Mouse (Mus musculus): ENCODE measurements around the gene Cd248. TPM values are rescaled to one million over a fixed set of nuclear protein-coding genes. Genes with fewer than 3 reads are reported as not detected.

Cd248 gene
- total and polyA plus RNA-seq, 2 experiments from 2014 or later = 7.8 to 24.4 TPM

DNA sequence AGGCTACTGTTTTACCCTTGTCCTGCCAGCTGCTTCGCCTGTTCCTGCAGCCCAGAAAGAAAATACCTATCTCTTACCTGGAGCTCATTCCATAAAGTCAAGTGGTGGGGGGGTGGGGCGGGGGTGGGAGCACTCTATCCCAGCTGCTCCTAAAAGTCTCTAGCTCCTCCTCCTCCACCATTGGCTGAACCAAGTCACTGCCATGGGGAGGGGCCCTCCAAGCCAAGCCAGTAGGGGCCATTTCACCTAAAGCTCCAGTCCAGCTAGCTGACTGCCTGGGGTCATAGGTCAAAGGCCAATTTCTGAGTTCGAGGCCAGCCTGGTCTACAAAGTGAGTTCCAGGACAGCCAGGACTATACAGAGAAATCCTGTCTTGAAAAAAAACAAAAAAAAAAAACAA is 35.2 kb upstream of the Cd248 start:
- Histone ChIP-seq H3K36me3 (replicated peaks; ENCODE audit: control insufficient read depth, insufficient read depth, low read length) (peaks cover 40% of the 10 kb centered on the region), H3K9me3 (replicated peaks; ENCODE audit: control insufficient read depth, low read length) (no peaks in the 10 kb centered on the region), H3K4me2 (ENCODE audit: low read depth, low read length) (no peak overlapping the region), H3K27me3 (ENCODE audit: control insufficient read depth, insufficient read depth, low read length) (no peaks in the 10 kb centered on the region), H3K9ac (replicated peaks; ENCODE audit: low read depth, low read length) (no peak overlapping the region), H3K4me1 (ENCODE audit: control insufficient read depth, insufficient read depth) (no peaks in the 10 kb centered on the region), H3K27ac (ENCODE audit: low read depth) (no peak overlapping the region), H3K4me3 (ENCODE audit: low read depth, low read length) (no peak overlapping the region)
- WGBS = 86% methylated on average over 3 of the region's 3 CpGs
- no peak for TF ChIP-seq EP300 (IDR thresholded peaks at IDR 0.05; ENCODE audit: low read depth)
- TF ChIP-seq CTCF (IDR thresholded peaks at IDR 0.05; ENCODE audit: low read depth) = no peak
- ATAC-seq (ENCODE audit: insufficient read depth, low read depth) (no peak), DNase-seq (ENCODE audit: low spot score) (no peak)

GRCm38 (mm10) chr19:5036577-5036976 is 31.3 kb upstream of the Cd248 start:
- ATAC-seq (ENCODE audit: insufficient read depth, low read depth) (no peak), DNase-seq (ENCODE audit: low spot score) (no peak)
- no peak for TF ChIP-seq CTCF (IDR thresholded peaks at IDR 0.05; ENCODE audit: low read depth)
- no peak for TF ChIP-seq EP300 (IDR thresholded peaks at IDR 0.05; ENCODE audit: low read depth)
- H3K9me3 ChIP-seq (replicated peaks; ENCODE audit: control insufficient read depth, low read length) = no peaks in the 10 kb centered on the region
- WGBS = 76% methylated on average over 4 of the region's 4 CpGs
- H3K4me3 ChIP-seq (ENCODE audit: low read depth, low read length) = no peak overlapping the region
- H3K36me3 ChIP-seq (replicated peaks; ENCODE audit: control insufficient read depth, insufficient read depth, low read length) = 0 out of 2 replicates have a peak, but pooled peaks cover 4% of the 10 kb centered on the region
- H3K4me2 ChIP-seq (ENCODE audit: low read depth, low read length) = no peak overlapping the region
- no peak overlapping the region for H3K9ac ChIP-seq (replicated peaks; ENCODE audit: low read depth, low read length)
- H3K4me1 ChIP-seq (ENCODE audit: control insufficient read depth, insufficient read depth) = peaks cover 22% of the 10 kb centered on the region
- H3K27me3 ChIP-seq (ENCODE audit: control insufficient read depth, insufficient read depth, low read length) = no peaks in the 10 kb centered on the region
- H3K27ac ChIP-seq (ENCODE audit: low read depth) = no peak overlapping the region

DNA sequence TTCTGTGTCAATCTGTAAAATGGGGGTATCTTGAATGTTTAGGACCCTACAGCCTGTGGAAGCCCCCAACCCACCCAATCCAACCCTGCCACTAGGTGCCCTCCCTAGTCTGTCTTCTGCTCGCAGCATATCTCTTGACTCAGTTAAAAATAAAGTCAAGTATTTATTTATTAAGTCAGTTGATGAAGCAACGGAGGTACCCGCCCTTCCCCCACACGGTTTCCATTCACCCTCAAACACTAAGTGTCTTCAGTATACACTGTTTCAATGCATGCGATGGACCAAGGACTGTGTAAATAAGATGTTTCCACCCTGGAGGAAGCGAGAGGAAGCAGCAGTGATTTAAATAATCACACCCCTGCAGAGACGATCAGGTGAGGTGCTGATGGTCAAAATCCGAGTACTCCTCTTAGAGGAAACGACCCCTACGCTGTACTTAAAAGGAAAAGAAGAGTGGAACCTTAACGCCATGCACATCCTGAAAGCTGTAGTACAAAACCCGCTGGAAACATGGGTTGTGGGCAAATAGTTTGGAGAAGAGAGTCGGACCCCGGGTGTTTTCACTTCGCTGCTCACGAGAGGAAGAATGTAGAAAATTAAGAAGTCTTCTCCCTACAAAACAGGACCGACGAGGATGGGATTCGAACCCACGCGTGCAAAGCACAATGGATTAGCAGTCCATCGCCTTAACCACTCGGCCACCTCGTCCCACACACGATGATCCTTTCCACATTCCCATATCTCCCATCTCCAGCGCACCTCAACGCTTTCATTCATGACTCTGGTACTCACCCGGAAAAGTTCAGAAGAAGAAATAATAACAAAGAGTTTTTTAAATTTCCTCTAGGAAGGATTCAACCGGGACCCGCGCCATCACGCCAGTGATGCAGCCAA is 30.0 kb upstream of the Cd248 start:
- no peak for DNase-seq (ENCODE audit: low spot score)
- Histone ChIP-seq H3K4me2 (ENCODE audit: low read depth, low read length) (peak overlapping the region; percentile 95), H3K4me1 (ENCODE audit: control insufficient read depth, insufficient read depth) (peaks cover 22% of the 10 kb centered on the region), H3K9ac (replicated peaks; ENCODE audit: low read depth, low read length) (peak overlapping the region; percentile 70), H3K9me3 (replicated peaks; ENCODE audit: control insufficient read depth, low read length) (no peaks in the 10 kb centered on the region), H3K36me3 (replicated peaks; ENCODE audit: control insufficient read depth, insufficient read depth, low read length) (no peaks in the 10 kb centered on the region), H3K27ac (ENCODE audit: low read depth) (peak overlapping the region; percentile 40; the same call in 1 of the 2 replicates), H3K4me3 (ENCODE audit: low read depth, low read length) (peak overlapping the region; percentile 63), H3K27me3 (ENCODE audit: control insufficient read depth, insufficient read depth, low read length) (no peaks in the 10 kb centered on the region)
- WGBS = 3% methylated on average over 32 of the region's 32 CpGs
- peak; percentile 15; the same call in 1 of the 2 replicates for ATAC-seq (ENCODE audit: insufficient read depth, low read depth)
- TF ChIP-seq EP300 (IDR thresholded peaks at IDR 0.05; ENCODE audit: low read depth) = no peak
- TF ChIP-seq CTCF (IDR thresholded peaks at IDR 0.05; ENCODE audit: low read depth) = no peak

GRCm38 (mm10) chr19:5038709-5039156 is 29.1 kb upstream of the Cd248 start, which contains the start of the genes B4gat1 and AC124502.3:
Gene B4gat1 (plus strand): TSS chr19:5038826.
Gene AC124502.3 (plus strand): TSS chr19:5038891.
- WGBS = under 1% methylated on average over 39 of the region's 44 CpGs
- Histone ChIP-seq H3K27ac (ENCODE audit: low read depth) (peak within 1 kb of the TSS; percentile 40), H3K9me3 (replicated peaks; ENCODE audit: control insufficient read depth, low read length) (no peaks in the 10 kb centered on the region), H3K27me3 (ENCODE audit: control insufficient read depth, insufficient read depth, low read length) (no peaks in the 10 kb centered on the region), H3K4me3 (ENCODE audit: low read depth, low read length) (peak within 1 kb of the TSS; percentile 63), H3K4me1 (ENCODE audit: control insufficient read depth, insufficient read depth) (peaks cover 22% of the 10 kb centered on the region), H3K9ac (replicated peaks; ENCODE audit: low read depth, low read length) (peak within 1 kb of the TSS; percentile 70), H3K4me2 (ENCODE audit: low read depth, low read length) (peak within 1 kb of the TSS; percentile 95), H3K36me3 (replicated peaks; ENCODE audit: control insufficient read depth, insufficient read depth, low read length) (no peaks in the 10 kb centered on the region)
- DNase-seq (ENCODE audit: low spot score) (peak; percentile 91), ATAC-seq (ENCODE audit: insufficient read depth, low read depth) (peak; percentile 88)
- TF ChIP-seq EP300 (IDR thresholded peaks at IDR 0.05; ENCODE audit: low read depth) = no peak
- TF ChIP-seq CTCF (IDR thresholded peaks at IDR 0.05; ENCODE audit: low read depth) = peak; percentile 47; the same call in 1 of the 2 replicates

DNA sequence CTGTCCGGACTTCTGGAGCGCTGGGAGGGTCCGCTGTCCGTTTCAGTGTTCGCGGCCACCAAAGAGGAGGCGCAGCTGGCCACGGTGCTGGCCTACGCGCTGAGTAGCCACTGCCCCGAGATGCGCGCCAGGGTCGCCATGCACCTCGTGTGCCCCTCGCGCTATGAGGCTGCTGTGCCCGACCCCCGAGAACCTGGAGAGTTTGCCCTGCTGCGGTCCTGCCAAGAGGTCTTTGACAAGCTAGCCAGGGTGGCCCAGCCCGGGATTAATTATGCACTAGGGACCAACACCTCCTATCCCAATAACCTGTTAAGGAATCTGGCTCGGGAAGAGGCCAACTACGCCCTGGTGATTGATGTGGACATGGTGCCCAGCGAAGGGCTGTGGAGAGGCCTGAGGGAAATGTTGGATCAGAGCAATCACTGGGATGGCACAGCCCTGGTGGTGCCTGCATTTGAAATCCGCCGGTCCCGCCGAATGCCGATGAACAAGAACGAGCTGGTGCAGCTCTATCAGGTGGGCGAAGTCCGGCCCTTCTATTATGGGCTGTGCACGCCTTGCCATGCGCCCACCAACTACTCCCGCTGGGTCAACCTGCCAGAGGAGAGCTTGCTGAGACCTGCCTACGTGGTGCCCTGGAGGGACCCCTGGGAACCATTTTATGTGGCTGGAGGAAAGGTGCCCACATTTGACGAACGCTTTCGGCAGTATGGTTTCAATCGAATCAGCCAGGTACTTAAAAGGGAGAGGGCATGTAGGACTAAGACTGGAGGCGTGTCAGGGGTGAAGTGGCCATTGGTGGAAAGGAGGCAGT is 28.4 kb upstream of the Cd248 start:
- ATAC-seq (ENCODE audit: insufficient read depth, low read depth) = 0 out of 2 replicates have a peak, but pooled peaks have one; percentile 10
- H3K4me2 ChIP-seq (ENCODE audit: low read depth, low read length) = peak overlapping the region; percentile 95
- TF ChIP-seq EP300 (IDR thresholded peaks at IDR 0.05; ENCODE audit: low read depth) (no peak), CTCF (IDR thresholded peaks at IDR 0.05; ENCODE audit: low read depth) (no peak)
- DNase-seq (ENCODE audit: low spot score) = no peak
- no peaks in the 10 kb centered on the region for H3K27me3 ChIP-seq (ENCODE audit: control insufficient read depth, insufficient read depth, low read length)
- H3K4me1 ChIP-seq (ENCODE audit: control insufficient read depth, insufficient read depth) = peaks cover 22% of the 10 kb centered on the region
- no peaks in the 10 kb centered on the region for H3K36me3 ChIP-seq (replicated peaks; ENCODE audit: control insufficient read depth, insufficient read depth, low read length)
- peak overlapping the region; percentile 70 for H3K9ac ChIP-seq (replicated peaks; ENCODE audit: low read depth, low read length)
- peak overlapping the region; percentile 40; the same call in 1 of the 2 replicates for H3K27ac ChIP-seq (ENCODE audit: low read depth)
- H3K4me3 ChIP-seq (ENCODE audit: low read depth, low read length) = peak overlapping the region; percentile 63
- 14% methylated on average over 41 of the region's 41 CpGs for WGBS
- H3K9me3 ChIP-seq (replicated peaks; ENCODE audit: control insufficient read depth, low read length) = no peaks in the 10 kb centered on the region
